Mouse (Mus musculus) ES-E14 (cell line): ENCODE measurements at regions not wholly inside any gene's neighbourhood (a gene's known extent, or its start where the extent isn't known, plus 50 kb on each side); places are given as distances from the start of the nearest gene placed in this dataset.

ENCODE experiments used
- ZC3H11A ChIP-seq: IDR thresholded peaks from 2 replicates; pipeline ENCODE4 v1.6.1; 2012; ENCODE audit warnings: low read depth, mild to moderate bottlenecking, inconsistent platforms, low read length, borderline replicate concordance
- ZNF384 ChIP-seq: IDR thresholded peaks from 2 replicates; pipeline ENCODE4 v1.6.1; 2012; ENCODE audit warnings: low read depth, low read length, inconsistent platforms

- TF ChIP-seq ZC3H11A = no peak
- TF ChIP-seq ZNF384 = no peak
These were observed 89.6 kb upstream of the Bmp2 start for GRCm38 (mm10) chr2:133462378-133462777.
